Mouse (Mus musculus): ENCODE data around the gene Gpr18.
"Not testable (repeated sequence)": the region's sequence is repeated elsewhere in the genome, so short reads cannot be mapped to it uniquely, and the experiment has no call there.

The Gpr18 gene

DNA sequence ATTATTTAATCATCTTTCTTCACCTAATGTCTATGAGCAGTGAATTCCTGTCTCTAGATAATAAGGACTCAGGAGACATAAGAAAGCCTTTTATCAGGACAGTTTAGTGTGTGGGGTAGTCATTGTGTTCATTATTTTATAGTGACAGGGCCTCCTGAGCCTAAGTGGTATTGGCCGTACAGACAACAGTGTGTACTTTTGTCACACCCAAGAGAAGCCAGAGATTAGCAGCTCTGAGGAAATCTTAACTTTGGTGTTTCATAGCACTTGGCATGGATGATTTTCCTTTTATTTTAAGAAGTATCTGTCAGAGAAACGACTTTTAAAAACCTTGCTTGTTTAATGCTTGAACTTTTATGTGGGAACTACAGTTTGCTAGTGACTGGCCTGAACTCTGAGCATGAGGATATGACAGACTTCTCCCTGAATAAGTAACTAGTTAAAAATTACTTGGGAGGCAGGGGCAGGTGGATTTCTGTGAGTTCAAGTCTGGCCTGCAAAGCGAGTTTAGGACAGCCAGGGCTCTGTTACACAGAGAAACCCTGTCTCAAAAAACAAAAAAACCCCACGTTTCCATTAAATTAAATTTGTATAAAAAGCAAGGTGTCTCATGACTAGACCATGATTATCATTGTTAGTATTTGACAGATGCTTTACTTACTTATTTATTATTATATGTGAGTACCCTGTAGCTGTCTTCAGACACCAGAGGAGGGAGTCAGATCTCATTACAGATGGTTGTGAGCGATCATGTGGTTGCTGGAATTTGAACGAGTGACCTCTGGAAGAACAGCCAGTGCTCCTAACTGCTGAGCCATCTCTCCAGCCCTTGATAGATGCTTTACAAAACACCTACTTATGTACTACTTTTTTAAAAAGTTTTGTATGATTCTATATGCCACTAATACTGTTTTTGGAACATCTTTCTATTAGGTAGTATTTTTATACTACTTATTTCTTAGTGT is 19.2 kb downstream of the Gpr18 start:
- in situ Hi-C loops (cut with MboI, MseI): no loop called here

DNA sequence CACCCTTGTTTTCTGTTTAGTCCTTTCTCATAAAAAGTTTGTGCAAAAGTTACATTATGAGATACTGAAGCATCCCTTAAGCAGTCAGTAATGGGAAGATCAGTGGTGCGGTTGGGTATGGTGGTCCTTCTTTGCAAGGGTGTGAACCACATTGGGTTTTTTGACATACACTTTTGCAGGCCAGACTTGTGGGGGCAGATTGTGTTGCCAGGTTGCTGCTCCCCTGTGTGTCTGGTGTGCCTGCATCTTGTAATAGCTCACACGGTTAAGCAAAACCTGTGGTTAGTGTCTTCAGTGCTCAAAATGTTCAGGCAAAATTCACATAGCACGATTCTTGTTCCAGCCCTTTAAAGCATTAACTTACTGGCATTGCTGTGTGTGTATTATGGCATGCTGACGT is 20.3 kb downstream of the Gpr18 start:
- in situ Hi-C loops (cut with MboI, MseI): no loop called here

DNA sequence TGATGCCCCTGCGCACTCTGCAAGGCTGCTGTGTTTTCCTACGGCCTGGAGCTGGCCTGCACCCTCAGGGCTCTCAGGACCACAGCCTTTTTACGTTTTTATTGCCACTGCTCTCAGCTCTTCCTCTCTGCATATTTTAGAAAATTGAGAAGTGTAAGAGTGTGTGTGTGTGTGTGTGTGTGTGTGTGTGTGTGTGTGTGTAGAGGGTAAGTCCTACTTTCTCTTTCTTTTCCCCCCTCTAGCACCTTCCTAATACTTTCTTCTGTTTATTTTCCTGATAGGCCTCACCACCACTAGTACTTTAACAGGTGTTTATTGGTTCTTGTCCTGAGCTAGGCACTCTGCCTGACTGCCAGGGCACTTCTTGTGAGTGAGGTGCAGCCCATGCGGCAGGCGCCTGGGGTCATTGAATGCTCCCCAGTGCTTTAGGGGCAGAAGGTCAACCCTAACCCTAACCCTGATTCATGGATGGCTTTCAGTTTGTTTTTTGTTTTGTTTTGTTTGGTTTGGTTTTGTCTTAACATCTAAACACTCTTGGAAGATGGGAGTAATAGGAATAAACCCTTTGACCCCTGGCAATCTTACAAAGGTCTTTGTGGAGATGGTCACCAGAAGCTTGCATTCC is 21.0 kb downstream of the Gpr18 start:
- in situ Hi-C loops (cut with MboI, MseI): no loop called here

DNA sequence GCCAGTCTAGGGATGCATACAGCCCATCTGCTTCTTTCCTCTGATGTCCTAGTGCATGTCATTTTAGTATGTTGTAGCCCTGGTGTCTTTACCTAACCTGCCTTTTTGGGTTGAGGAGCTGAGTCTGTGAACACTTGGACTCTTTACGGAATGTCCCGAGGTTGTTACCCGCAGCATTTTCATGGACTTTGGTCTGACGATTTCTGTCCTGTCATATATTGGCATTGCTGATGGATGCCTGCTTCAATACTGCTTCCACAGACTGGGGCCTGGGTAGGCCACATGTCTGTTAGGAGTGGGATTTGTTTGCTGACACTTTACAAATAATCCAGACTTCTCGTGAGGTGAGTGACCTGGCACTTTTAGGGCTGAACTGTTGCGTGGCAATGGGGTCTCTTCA is 21.8 kb downstream of the Gpr18 start:
- in situ Hi-C loops (cut with MboI, MseI): no loop called here

DNA sequence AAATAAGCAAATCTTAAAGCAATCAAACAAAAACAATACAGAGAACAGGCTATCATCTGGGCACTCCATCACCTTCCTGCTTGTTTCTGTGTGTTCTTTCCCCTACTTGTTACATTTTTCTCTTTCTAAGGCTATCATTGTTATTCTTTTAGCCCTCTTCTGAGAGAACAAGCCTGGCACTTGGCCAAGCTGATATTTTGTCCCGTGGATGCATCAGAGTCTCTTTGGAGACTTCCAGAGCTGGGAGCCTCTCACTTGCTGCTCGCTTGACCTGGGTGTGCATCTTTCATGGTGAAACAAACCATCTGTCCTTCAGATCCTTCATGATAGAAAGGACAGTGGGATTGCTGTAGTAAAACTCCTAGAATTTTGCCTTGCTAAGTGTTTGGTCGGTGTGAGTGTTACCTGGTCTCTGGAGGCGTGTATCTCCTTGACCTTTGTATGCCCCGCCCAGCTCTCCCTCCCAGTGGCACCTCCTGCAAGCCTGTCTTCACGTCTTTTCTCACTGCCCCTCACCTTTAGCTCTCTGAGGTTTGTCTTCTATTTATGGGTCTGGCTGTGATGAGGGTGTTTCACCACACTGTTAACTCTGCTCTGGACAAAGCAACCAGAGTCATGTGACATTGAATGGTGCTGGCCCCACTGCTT is 31.3 kb downstream of the Gpr18 start:
- in situ Hi-C loops (cut with MboI, MseI): no loop called here

DNA sequence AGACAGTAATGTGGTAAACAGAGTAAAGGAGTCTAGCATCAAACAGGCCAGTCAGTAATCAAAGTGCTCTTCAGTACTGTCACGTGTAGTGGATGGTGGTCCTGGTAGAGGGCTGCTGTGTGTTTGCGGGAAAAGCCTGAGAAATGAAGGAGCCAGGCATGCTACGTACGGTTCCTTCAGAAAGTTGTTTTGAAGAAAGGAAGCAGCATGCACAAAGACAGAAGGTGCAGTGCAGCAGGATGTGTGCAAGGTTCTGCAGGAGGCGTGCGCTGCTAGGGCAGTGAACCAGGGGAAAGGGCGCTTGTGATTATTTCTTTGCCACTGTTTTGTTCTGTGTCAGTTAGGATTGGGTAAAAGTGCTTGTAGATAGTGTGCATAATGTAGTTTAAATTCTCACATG is 34.4 kb downstream of the Gpr18 start:
- in situ Hi-C loops (cut with MboI, MseI): no loop called here

DNA sequence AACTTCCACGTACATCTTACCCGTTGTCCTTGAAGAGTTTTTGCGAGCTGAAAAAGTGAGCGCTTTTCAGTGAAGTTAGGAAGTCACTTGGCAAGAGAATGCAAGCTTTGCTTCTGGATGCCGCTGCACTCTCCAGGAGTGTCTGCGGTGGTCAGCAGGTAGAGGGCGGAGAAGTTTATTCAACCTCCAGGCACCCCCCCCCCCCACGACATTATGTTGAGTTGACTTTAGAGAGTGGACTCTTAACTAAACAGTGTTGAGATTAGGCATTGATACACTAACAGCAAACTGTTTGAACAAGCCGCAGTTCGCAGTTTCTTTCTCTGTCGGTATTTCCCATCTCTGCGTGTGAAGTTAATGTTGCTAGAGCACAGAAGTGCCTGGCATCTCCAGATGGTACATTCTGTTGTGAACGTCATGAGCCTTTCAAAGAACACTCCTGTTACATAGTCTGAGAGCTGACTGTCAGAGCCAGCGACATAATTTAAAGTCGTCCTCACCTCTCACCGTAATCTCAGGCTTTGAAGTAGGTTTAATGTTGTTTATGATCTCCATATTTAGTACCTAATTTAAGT is 36.2 kb downstream of the Gpr18 start:
- in situ Hi-C loops (cut with MboI, MseI): no loop called here

DNA sequence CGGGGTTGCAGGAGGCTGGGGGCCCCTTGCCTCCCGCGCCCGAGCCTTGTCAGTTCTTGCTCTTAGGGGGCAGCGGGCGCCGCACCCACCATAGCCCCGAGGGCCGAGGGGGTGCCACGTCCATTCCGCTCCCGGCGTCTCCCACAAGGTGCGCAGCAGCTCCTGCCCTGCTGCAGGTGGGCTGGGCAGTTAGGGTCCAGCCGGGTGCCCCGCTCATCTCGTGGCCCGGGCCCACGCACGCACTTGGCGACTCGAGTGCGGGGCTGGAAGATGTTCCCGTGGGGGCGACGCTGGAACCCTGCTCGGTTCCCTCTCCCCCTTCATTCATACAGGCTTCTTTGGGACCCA is 36.7 kb downstream of the Gpr18 start:
- in situ Hi-C loops (cut with MboI, MseI): no loop called here

DNA sequence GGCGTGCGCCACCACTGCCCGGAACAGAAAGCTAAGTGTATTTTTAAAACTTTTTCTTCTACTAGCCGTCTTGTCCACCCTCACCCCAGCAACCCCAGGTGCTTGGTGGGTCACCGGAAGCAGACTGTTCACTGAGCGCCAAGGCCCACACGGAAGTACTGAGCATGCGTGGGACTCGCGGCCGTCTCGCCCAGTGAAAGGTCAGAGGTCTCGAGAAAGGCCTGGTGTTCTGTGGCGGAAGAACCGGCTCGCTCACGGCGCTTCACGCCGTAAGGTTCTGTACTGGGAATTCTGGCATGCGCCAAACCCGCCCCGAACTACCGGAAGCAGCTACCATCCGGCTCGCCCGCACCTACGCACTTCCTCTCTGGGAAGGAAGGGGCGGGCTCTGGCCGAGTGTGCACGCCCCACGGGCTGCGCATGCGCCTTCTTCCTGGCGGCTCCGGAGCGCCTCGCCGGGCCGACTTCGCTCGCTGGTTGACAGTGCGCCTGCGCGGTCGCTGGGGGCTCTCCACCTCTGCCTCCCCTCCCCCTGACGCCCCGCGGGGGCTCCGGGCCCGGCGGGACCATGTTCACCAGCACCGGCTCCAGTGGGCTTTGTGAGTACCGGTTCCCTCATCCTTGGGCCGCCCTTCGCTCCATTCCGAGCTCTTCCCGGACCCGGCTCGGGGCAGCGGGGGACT is 37.3 kb downstream of the Gpr18 start, which contains the start of gene Ubac2:
TSS of gene Ubac2 (plus strand) at position 445 of the 683 bp plus-strand sequence.
- in situ Hi-C loops (cut with MboI, MseI): no loop called here

DNA sequence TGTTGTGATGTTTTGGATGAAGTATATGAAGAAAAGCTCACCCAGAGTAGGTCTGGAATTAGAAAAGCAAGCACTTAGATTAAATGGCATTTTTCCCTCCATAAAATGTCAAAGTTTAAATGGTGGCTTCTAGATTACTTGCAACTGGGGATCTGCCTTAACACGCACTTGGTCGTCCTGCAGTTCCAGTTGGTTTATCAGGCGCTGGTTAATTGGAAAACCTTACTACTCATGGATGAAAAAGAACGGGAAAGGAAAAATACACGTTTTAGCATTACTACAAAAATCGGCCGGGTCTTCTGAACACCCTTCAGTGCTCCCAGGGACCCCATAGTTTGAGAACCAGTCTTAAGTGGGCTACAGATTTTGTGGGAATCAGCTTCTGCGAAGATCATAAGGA is 37.9 kb downstream of the Gpr18 start:
- in situ Hi-C loops (cut with MboI, MseI): no loop called here

DNA sequence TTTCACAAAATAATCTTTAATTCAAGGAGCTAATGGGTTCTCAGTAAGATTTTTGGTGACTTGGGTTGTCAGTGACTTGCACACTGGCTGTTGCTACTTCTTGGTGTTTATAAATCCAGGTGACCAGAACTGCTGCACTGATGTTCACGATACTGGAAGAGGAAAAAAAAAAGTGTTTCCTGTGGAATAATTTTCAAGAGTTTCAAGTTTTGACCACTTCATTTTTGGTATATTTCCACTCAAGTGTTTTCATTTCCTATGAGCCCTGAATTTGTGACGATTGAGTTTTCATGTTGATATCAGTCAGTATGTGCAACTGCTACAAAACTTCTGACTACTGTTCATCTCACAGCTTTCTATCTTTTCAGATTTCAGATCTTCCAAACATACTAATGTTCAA is 38.7 kb downstream of the Gpr18 start:
- in situ Hi-C loops (cut with MboI, MseI): no loop called here

DNA sequence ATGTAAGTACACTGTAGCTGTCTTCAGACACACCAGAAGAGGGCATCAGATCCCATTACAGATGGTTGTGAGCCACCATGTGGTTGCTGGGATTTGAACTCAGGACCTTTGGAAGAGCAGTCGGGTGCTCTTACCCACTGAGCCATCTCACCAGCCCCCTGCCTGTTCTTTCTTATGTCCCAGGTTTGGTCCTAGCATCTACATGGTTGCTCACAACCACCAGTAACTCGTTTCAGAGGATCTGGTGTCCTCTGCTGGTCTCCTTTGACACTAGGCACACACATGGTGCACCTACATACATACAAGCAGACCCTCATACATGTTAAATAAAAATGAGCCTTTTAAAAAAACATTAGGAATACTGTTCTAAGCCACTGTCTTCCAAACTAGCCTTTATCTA is 39.4 kb downstream of the Gpr18 start:
- in situ Hi-C loops (cut with MboI, MseI): not testable (repeated sequence)

DNA sequence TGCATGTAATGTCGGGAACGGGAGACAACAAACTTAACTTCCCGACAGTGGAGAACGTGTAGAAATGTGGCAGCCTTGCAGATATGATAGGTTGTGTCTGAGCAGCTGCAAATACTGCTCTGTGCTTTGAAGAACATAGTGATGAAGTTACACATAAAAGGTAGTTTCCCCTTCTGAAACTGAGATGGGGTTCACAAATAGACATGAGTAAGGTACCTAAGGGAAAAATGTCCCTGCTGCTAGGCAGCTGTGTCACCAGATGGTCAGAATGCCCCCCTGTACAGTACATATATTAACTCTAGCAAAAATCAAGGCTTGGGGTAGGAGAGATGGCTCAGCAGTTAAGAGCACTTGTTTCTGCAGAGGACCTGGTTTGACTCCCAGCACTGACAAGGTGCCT is 41.9 kb downstream of the Gpr18 start:
- in situ Hi-C loops (cut with MboI, MseI): no loop called here

DNA sequence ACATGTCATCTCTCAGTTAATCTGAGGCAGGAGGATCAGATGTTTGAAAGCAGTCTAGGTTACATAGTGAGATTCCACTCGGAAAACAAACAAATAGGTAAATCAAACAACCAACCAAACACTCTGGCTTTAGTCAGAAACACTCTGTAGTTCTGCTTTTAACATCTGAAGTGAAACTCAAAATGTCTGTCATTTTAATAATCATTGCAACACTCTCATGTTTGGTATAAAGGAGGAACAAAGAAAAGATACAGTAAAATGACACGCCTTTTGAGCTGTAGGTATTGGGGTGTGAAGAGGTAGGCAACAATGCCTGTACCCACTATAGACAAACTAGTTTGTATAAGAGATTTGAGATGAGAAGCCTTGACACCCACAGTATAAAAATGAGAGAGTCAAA is 42.4 kb downstream of the Gpr18 start:
- in situ Hi-C loops (cut with MboI, MseI): no loop called here

DNA sequence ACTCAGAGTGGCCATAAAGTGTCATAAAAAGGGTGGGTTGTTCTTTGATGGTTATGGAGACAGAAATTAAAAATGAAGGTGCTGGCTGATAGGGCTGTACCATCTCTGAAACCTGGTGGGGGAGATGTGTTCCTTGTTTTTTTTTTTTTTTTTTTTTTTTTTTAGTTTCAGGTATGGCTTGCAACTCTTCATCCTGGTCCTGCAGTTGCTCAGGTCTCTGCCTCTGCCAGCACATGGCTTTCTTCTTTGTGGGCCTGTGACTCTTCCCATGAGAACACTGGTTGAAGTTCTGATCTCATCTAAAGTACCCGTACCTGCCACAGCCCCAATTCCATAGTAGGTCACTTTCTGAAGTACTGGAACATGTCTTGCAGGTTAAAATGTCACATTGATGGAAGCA is 42.8 kb downstream of the Gpr18 start:
- in situ Hi-C loops (cut with MboI, MseI): no loop called here

DNA sequence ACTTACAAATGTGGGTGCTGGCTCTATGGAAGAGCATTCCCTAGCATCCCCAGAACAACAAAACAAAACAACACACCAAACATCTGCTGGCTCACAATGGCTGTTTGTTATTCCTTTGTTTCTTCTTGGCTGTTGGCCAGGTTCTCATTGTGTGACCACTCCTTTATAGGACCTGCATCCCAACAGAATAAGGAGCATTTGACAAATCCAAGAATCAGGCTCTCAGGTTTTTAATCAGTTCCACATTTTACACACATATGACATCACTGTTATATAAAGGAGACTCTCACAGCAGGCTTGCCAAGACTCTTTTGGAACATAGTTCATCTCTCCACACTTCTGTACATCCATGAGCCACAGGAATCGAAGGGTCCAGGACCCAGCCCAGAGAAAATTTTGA is 46.5 kb downstream of the Gpr18 start:
- in situ Hi-C loops (cut with MboI, MseI): loop anchor here (5.0 kb wide), 1 partner anchor 38 kb away; no protein-coding TSS in a partner anchor

DNA sequence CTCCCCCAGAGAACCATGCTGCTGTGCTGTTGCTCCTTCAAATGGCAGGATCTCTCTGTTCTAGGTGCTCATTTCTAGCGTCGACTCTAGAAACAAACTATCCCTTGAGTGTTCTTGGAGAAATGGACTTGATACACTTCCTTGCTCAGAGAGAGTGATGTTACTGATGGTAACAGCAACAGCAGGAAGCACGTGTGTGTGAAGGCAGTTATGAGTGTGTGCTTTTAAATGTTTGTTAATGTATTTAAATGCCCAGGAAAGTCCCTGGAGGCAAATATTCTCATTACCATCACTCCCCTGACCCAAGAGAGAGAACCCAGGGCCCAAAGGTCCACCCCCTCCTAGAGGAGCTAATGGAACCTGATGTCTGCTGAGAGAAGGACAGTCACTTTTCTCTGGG is 49.0 kb downstream of the Gpr18 start:
- in situ Hi-C loops (cut with MboI, MseI): loop anchor here (5.0 kb wide), 1 partner anchor 41 kb away; no protein-coding TSS in a partner anchor

DNA sequence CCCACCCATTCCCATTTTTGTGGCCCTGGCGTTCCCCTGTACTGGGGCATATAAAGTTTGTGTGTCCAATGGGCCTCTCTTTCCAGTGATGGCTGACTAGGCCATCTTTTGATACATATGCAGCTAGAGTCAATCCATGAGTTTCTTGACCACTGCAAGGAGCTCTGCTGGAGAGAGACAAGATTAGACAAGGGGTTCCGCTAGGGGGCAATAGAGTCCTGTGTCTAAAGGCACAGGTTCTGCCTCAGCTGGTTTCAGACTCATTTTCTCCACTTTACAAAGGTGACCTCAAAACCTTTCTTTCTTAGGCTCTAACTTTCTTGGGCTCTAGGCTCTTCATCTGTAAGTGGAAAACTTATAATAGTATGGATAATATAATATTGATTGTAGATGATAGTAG is 50.4 kb downstream of the Gpr18 start:
- in situ Hi-C loops (cut with MboI, MseI): loop anchor here (5.0 kb wide), 1 partner anchor 42 kb away; no protein-coding TSS in a partner anchor

Data from regulatory T cell (primary cell).